Mouse (Mus musculus) testis, adult 2 months (tissue): ENCODE data around the gene Dirc2.

ENCODE experiments used
- CTCF ChIP-seq: fragments of 200-500 bp; IDR thresholded peaks from 2 replicates; pipeline ENCODE4 v1.5.1; 2012; ENCODE audit warnings: low read depth, mild to moderate bottlenecking, inconsistent platforms, low read length, moderate library complexity; ENCODE audit not compliant: control insufficient read depth, insufficient read depth, insufficient replicate concordance
- POLR2A ChIP-seq: fragments of 200-500 bp; IDR thresholded peaks from 2 replicates; pipeline ENCODE4 v1.6.1; 2012; ENCODE audit warnings: low read depth, mild to moderate bottlenecking, inconsistent platforms, low read length, moderate library complexity; ENCODE audit not compliant: control insufficient read depth

DNA sequence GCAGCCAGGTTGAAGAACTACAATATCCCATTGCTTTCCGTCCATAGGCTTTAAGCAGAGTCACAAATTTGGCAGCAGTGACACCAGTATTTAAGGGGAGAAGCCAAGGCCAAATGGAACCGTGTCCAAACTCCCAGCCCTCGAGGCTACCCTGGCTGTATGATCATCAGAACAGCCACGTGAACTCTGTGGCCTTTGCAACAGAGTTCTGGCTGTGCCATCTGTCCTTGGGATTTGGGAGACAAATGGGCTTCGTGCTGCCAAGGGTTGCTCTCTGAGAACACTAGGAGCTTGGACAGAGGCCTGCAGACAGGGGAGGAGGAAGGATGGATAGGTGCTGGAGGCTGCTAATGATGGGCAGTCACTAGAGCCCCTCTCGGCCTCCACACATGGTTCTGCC, 117.0 kb downstream of the Dirc2 start:
- TF ChIP-seq CTCF (no peak), POLR2A (no peak)
